Mouse (Mus musculus) cerebellum, adult 2 months (tissue): ENCODE results near the gene Gatm.

Experiments used
- CTCF ChIP-seq: fragments of 200-500 bp; IDR thresholded peaks from 2 replicates; pipeline ENCODE4 v1.5.1; 2011; ENCODE audit warnings: low read depth, mild to moderate bottlenecking, control low read depth, low read length, moderate library complexity, borderline replicate concordance; ENCODE audit not compliant: insufficient read depth
- POLR2A ChIP-seq: fragments of 200-500 bp; IDR thresholded peaks from 2 replicates; pipeline ENCODE4 v1.6.1; 2011; ENCODE audit warnings: low read length, control low read depth, borderline replicate concordance; ENCODE audit not compliant: insufficient read depth

DNA sequence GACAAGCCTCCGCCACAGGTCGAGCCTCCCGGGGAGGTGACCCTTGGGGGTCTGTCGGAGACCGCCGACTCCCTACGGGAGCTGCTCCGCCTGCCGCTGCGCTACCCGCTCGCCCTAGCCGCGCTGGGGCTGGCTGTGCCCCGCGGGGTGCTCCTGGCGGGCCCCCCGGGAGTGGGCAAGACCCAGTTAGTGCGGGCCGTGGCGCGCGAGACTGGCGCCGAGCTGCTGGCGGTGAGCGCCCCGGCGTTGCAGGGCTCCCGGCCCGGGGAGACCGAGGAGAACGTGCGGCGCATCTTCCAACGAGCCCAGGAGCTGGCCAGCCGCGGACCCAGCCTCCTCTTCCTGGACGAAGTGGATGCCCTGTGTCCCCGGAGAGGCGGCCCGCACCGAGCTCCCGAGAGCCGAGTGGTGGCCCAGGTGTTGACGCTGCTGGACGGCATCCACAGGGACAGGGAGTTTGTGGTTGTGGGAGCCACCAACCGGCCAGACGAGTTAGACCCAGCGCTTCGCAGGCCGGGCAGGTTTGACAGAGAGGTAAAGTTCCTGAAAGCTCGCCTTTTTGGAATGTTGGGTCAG is 20.2 kb upstream of the Gatm start:
- TF ChIP-seq CTCF (no peak), POLR2A (no peak)
